Mouse (Mus musculus): ENCODE measurements around the gene Bnip3.

DNA sequence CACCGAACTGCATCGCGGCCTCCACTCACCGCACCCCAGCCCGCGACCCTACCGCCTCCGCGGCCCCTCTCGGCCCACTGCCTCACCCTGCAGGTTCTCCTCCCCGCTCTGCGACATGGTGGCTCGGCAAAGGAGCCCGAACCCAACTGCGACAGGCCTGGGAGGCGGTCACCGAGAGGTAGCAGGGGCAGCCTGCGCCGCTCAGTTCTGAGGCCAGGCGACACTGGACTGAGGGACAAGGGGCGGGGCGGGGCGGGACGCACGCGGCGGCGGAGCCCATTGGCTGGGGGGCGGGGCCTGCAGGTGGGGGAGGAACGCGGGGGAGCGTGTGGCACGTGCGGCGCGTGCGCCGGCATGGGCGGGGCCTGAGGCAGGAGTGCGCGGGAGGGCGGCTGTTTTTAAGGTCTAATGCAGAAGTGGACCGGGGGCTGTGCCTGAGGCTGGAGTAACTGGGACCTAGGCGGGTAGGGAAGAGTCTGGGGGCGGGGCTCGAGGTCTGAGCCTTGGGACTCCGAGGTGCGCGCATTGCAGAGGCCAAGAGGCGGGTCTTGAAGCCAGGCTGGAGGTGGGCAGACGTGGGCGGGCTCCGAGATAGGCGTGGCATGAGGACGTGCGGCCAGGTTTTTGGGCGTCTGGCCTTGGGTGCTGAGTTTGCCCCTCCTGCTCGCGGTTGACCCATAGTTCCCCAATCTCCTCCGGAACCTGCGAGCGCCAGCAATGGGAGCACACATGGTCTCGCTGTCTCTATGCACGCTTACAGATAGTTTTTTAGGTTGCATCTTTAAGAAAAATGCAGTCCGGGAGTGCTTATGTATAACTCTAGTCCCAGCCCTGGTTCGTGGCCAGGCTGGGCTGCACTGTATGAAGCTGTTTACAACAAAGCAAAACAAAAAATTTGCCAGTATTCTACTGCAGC, at the start of gene Bnip3:
- TF ChIP-seq GATA1 (IDR thresholded peaks at IDR 0.05; ENCODE audit: low read length): no peak
- TF ChIP-seq TAL1 (IDR thresholded peaks at IDR 0.05; ENCODE audit: low read length): no peak
